In the genomic region with DNA sequence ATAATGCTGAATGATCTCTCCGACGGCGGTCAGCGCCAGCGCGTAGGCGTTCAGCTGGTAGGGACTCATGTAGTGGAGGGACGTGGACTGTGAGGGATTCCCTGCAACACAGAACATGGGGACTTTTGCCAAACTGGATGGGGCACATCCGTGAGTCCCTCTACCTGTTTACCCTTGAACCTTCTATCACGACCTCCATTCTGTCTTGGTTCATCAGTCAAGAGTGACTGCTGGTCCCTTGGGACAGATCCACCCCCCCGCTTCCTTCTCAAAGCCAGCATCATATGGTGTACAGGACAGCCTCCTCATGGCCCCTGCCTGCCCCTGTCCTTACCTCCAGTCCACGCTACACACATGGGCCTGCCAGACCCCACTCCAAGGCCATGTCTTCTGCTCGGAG, we compare ENCODE assay signal across 22 mouse cellular contexts. TPM values are rescaled to one million over a fixed set of nuclear protein-coding genes. Genes with fewer than 3 reads are reported as not detected.
"Had no signal": no experiment of that assay in that cellular context is flagged by ENCODE, and none has a peak within 500 bp of the region (broad histone marks: within the 10 kb centered on the region; RNA-seq: fewer than 3 reads in every experiment).

No protein-coding gene starts in this region.

- H3K4me2 ChIP-seq: liver, embryonic 12.5 days; lung, embryonic 15.5 days; midbrain, embryonic 12.5 days; neural tube, embryonic 12.5 days; stomach, embryonic 15.5 days had no signal

- ATAC-seq: liver, embryonic 12.5 days; lung, postnatal 0 days; midbrain, embryonic 16.5 days had no signal

- H3K36me3 ChIP-seq: liver, embryonic 12.5 days; lung, embryonic 15.5 days; midbrain, embryonic 12.5 days; neural tube, embryonic 12.5 days; stomach, embryonic 15.5 days had no signal

- H3K27ac ChIP-seq: liver, embryonic 12.5 days; liver, embryonic 14.5 days; lung, embryonic 15.5 days; midbrain, embryonic 10.5 days; midbrain, embryonic 12.5 days; neural tube, embryonic 12.5 days; stomach, embryonic 15.5 days; stomach, postnatal 0 days had no signal

- H3K27me3 ChIP-seq: lung, embryonic 15.5 days; neural tube, embryonic 12.5 days; stomach, embryonic 15.5 days had no signal

- DNase-seq: lung, adult 2 months; lung, postnatal 4 days; midbrain, embryonic 14.5 days; retina, postnatal 1 day; right cerebral cortex, adult 18-20 months; right cerebral cortex, postnatal 25 days; right cerebral cortex, postnatal 4 days; thymus, adult 2 months; thymus, postnatal 14 days; thymus, postnatal 36 days had no signal

- H3K9me3 ChIP-seq: liver, embryonic 12.5 days; lung, embryonic 15.5 days; midbrain, embryonic 12.5 days; neural tube, embryonic 12.5 days; stomach, embryonic 15.5 days had no signal

- H3K4me3 ChIP-seq: liver, embryonic 12.5 days; lung, embryonic 15.5 days; midbrain, embryonic 10.5 days; midbrain, embryonic 12.5 days; neural tube, embryonic 12.5 days; stomach, embryonic 15.5 days had no signal

- H3K9ac ChIP-seq: liver, embryonic 12.5 days; liver, embryonic 14.5 days; lung, embryonic 15.5 days; midbrain, embryonic 12.5 days; neural tube, embryonic 12.5 days; stomach, embryonic 15.5 days had no signal

RNA-seq across cellular contexts. Expression of a gene that starts 48.4 kb away (rescaled TPM):
- total RNA-seq: liver, adult 2 months had no signal
- polyA plus RNA-seq: neural tube, embryonic 14.5 days had no signal
